ENCODE assay signal across 8 mouse cellular contexts in the genomic region with DNA sequence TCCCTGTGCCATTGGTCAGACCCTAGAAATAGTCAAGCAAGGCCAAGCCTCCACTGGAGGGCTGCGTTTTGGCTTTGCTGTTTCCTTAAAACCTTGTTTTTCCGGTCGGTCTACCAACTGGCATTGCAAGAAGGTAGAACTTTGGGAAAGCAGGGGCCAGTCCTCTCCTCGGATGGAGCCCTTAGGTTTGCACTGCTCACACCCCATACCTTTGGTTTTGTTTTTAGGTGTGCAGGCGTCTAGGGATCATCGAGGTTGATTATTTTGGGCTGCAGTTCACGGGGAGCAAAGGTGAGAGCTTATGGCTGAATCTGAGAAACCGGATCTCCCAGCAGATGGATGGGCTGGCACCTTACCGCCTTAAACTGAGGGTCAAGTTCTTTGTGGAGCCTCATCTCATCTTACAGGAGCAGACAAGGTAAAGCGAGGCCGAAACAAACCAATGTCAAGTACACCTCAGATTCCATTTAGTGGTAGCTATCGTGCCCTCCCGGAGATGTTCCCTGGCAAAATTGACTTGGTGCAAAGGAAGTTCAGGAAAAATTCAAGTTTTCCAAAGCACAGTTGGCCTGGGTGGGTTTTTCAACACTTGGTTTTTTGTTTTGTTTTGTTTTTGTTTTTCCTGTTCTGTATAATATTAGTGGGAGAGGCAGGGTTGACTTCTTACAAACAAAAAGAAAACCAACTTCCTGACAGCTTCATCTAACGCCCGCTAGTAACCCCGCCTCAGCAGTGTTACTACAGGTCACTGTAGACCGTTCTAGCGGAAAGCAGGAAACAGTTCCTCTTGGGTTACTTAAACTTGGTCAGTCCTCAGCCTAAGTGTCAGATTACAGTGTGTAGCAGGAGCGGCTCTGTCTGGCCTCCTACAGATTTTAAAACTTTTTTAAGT. TPM values are rescaled to one million over a fixed set of nuclear protein-coding genes. Genes with fewer than 3 reads are reported as not detected.
DNase-seq lines count a peak whose midpoint lies in the region; ATAC-seq and TF ChIP-seq lines count a peak whose summit lies in the region.

No protein-coding gene starts in this region.

- H3K4me3 ChIP-seq in forebrain, postnatal 0 days (ENCODE audit: low read depth, low read length), result peak overlapping the region; percentile 71
- H3K4me3 ChIP-seq in liver, embryonic 14.5 days (ENCODE audit: insufficient read depth in 1 of 2, low read depth in 2 of 2, low read length in 2 of 2), result peak overlapping the region; percentile 80 to 88
- peak overlapping the region; percentile 70 for H3K4me3 ChIP-seq in neural tube, embryonic 12.5 days

- no peaks in the 10 kb centered on the region for H3K9me3 ChIP-seq in forebrain, postnatal 0 days (ENCODE audit: low read length)
- no peaks in the 10 kb centered on the region for H3K9me3 ChIP-seq in liver, embryonic 14.5 days (ENCODE audit: control insufficient read depth, low read length)
- no peaks in the 10 kb centered on the region for H3K9me3 ChIP-seq in neural tube, embryonic 12.5 days

- peaks cover 21% of the 10 kb centered on the region; the same call in 1 of the 2 replicates for H3K4me1 ChIP-seq in forebrain, postnatal 0 days (ENCODE audit: insufficient read depth)
- H3K4me1 ChIP-seq in liver, embryonic 14.5 days (replicated peaks; ENCODE audit: control insufficient read depth in 2 of 2, insufficient read depth in 2 of 2, low read length in 1 of 2), result peaks cover 18 to 31% of the 10 kb centered on the region in 2 experiments
- peaks cover 20% of the 10 kb centered on the region for H3K4me1 ChIP-seq in neural tube, embryonic 12.5 days

- no peaks in the 10 kb centered on the region for H3K36me3 ChIP-seq in forebrain, postnatal 0 days (ENCODE audit: insufficient read depth)
- H3K36me3 ChIP-seq in liver, embryonic 14.5 days (replicated peaks; ENCODE audit: control insufficient read depth, insufficient read depth, low read depth), result peaks cover 35% of the 10 kb centered on the region
- H3K36me3 ChIP-seq in neural tube, embryonic 12.5 days, result no peaks in the 10 kb centered on the region

- DNase-seq in A20 (ENCODE audit: low read depth, low spot score), result peak; percentile 84
- DNase-seq in T-cell, adult 2 months (ENCODE audit: low spot score), result peak; percentile 77
- no peak for DNase-seq in forebrain, postnatal 0 days
- DNase-seq in induced T-regulatory cell, adult 2 months (ENCODE audit: low read depth), result peak; percentile 85
- no peak for DNase-seq in liver, embryonic 14.5 days (ENCODE audit: low read depth in 3 of 3, low spot score in 3 of 3)
- no peak for DNase-seq in frontal cortex, postnatal 10 days (ENCODE audit: low spot score in 2 of 2)

- no peak for TF ChIP-seq CTCF in forebrain, postnatal 0 days (IDR thresholded peaks at IDR 0.05; ENCODE audit: low read depth)
- TF ChIP-seq CTCF in liver, embryonic 14.5 days (IDR thresholded peaks at IDR 0.05; ENCODE audit: low read depth), result no peak

- WGBS in forebrain, postnatal 0 days, result 73% methylated on average over 19 of the region's 19 CpGs
- WGBS in liver, embryonic 14.5 days (ENCODE audit: insufficient replicate concordance), result 13% methylated on average over 19 of the region's 19 CpGs
- WGBS in neural tube, embryonic 12.5 days, result 57% methylated on average over 19 of the region's 19 CpGs

- TF ChIP-seq EP300 in liver, embryonic 14.5 days (IDR thresholded peaks at IDR 0.05; ENCODE audit: low read depth), result no peak

- H3K27me3 ChIP-seq in forebrain, postnatal 0 days (ENCODE audit: insufficient read depth, low read length), result no peaks in the 10 kb centered on the region; the same call in none of the 2 replicates
- no peaks in the 10 kb centered on the region; the same call in 1 of the 2 replicates for H3K27me3 ChIP-seq in liver, embryonic 14.5 days (ENCODE audit: control insufficient read depth, insufficient read depth, low read length)
- no peaks in the 10 kb centered on the region for H3K27me3 ChIP-seq in neural tube, embryonic 12.5 days (replicated peaks)

- H3K9ac ChIP-seq in forebrain, postnatal 0 days, result no peak overlapping the region; the same call in none of the 2 replicates
- H3K9ac ChIP-seq in liver, embryonic 14.5 days (replicated peaks), result peak overlapping the region; percentile 89
- peak overlapping the region; percentile 66; the same call in 1 of the 2 replicates for H3K9ac ChIP-seq in neural tube, embryonic 12.5 days

- H3K4me2 ChIP-seq in forebrain, postnatal 0 days (ENCODE audit: low read depth), result peak overlapping the region; percentile 83
- peak overlapping the region; percentile 91 for H3K4me2 ChIP-seq in liver, embryonic 14.5 days (ENCODE audit: low read depth)
- peak overlapping the region; percentile 96 for H3K4me2 ChIP-seq in neural tube, embryonic 12.5 days (replicated peaks)

- no peak overlapping the region for H3K27ac ChIP-seq in forebrain, postnatal 0 days (ENCODE audit: low read depth, low read length)
- H3K27ac ChIP-seq in liver, embryonic 14.5 days, result peak overlapping the region; percentile 75
- no peak overlapping the region for H3K27ac ChIP-seq in neural tube, embryonic 12.5 days

- ATAC-seq in forebrain, postnatal 0 days, result no peak
- no peak for ATAC-seq in liver, embryonic 14.5 days (ENCODE audit: insufficient read depth)
- ATAC-seq in neural tube, embryonic 12.5 days (ENCODE audit: low FRiP score, low read depth), result no peak
- ATAC-seq in frontal cortex, adult (ENCODE audit: low TSS enrichment), result no peak

RNA-seq across cellular contexts. Expression of gene Mylip, which starts 1.7 kb away (rescaled TPM):
- 15.6 and 17.9 TPM in 2 replicates for total RNA-seq in forebrain, postnatal 0 days (2014; rRNA removed)
- 1.7 and 3.8 TPM in 2 replicates for polyA plus RNA-seq in forebrain, postnatal 0 days (2015; fragmentation: Nextera tagmentation; extraction: Ambion mirVana)
- 6.6 and 8.2 TPM in 2 replicates for polyA plus RNA-seq in liver, embryonic 14.5 days (2012; rRNA removed)
- 3.2 and 3.3 TPM in 2 replicates for polyA plus RNA-seq in liver, embryonic 14.5 days (2014; fragmentation: Nextera tagmentation; extraction: Ambion mirVana)
- polyA plus RNA-seq in neural tube, embryonic 12.5 days (2016; fragmentation: Nextera tagmentation; extraction: Ambion mirVana), result 9.6 and 11.6 TPM in 2 replicates

Comparison
In these comparisons a context has a peak if more than half of its experiments do, and no peak if none do; other contexts are left out.
1. DNase-seq: peak in A20 (single experiment), T-cell, adult 2 months (single experiment) and induced T-regulatory cell, adult 2 months (single experiment); none in forebrain, postnatal 0 days (single experiment), liver, embryonic 14.5 days (0 of 3) and frontal cortex, postnatal 10 days (0 of 2).
2. Peak in every context shown above with its lines, with median percentiles within 50 percentile points of each other: H3K4me2 ChIP-seq and H3K4me3 ChIP-seq.